Mouse (Mus musculus) right cerebral cortex, postnatal 10 days (tissue): Measurements from ENCODE around the gene 4930432M17Rik.

Experiments used
- DNase-seq, 2 experiments: peaks; one replicate each; pipeline ENCODE4 v3.0.0; 2021; ENCODE audit warnings: low spot score in 2 of 2

The 4930432M17Rik gene

GRCm38 (mm10) chr3:121670462-121670861 is at the start of gene 4930432M17Rik:
4930432M17Rik (plus strand) TSS chr3:121670762.
- no peak for DNase-seq

DNA sequence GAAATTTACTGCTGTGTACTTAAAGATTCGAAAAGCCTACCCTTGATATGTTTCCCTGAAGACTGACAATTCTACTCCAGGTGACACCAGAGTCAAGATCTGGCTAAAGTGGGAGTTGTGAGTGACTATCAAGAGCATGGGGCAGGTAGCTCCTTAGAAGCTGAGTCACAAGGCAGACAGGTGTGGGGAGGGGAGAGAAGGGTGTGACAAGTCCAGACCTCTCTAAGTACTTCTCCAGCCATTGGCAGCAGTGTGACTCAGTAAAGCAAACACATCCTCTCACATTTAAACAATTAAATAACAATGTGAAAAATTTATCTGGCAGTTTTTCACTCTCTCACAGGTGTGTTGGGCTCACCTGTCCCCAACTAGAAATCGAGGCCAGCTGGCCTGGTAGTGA is 44.9 kb upstream of the 4930432M17Rik start:
- DNase-seq, result no peak

DNA sequence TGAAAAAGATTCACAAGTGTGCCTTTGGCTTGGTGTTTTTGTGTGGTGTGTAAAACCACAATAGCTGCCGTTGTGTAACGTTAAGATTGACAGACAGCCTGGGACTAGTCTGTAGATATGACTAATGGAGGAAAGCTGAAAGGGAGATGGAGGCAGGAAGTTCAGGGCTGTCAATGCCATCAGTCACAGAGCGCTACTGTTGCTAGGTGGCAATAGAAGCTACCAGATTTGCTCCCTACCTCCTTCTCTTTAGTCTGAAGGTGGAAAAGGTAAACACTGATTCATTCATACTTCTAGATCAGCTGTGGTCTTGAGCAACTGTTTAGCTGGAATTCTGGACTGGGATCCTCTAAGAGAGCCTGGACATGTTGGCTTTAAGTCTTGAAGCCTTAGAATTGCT is 44.3 kb upstream of the 4930432M17Rik start:
- no peak for DNase-seq

- DNase-seq, result no peak
These were observed 42.3 kb upstream of the 4930432M17Rik start for GRCm38 (mm10) chr3:121628245-121628644.

DNA sequence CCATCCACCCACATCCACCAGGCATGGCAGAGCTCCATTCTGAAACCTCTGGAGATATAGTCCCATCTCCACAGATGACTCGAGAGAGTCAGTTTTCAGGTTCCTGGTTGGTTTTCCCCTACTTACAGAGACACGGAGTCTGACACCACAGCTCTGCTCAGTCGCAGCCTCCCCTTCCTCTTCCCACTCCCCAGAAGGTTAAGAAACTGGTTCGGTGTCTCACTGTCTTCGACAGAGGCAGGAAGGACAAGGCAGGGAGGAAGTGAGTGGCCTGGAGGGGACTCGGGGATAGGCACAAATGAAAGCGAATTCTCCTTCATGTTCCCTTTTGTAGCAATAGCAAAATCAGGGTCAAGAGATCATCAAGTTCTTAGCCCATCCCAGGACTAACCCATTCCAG is 39.9 kb upstream of the 4930432M17Rik start:
- DNase-seq, result no peak

- DNase-seq, result no peak
These were observed 35.6 kb upstream of the 4930432M17Rik start for GRCm38 (mm10) chr3:121634963-121635362.

- peak in 1 of 2 experiments; percentile 41 for DNase-seq
These were observed 35.1 kb upstream of the 4930432M17Rik start for GRCm38 (mm10) chr3:121635505-121635904.

- peak; percentile 90 to 91 for DNase-seq
These were observed 34.2 kb upstream of the 4930432M17Rik start for GRCm38 (mm10) chr3:121636315-121636714.

GRCm38 (mm10) chr3:121636748-121637147 is 33.8 kb upstream of the 4930432M17Rik start:
- DNase-seq, result peak in 1 of 2 experiments; percentile 35

DNA sequence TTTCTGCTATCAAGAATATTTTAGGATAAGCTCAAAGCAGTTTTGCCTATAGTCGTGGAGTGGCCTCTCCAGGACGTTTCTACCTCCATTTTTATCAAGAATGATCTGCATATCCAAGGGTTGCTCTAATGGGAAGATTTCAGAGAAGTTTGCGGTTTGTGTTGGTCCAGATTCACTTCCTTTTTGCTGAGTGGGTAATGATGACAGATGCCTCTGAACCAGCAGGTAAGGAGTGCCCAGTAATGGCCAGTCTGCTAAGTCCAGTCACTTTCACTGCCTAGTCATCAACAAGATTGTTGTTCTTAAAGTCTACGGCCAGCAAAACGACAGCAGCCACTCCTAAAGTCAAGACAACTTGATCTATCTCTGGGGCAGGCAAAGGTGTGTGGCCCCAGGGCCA is 32.8 kb upstream of the 4930432M17Rik start:
- DNase-seq, result no peak

- no peak for DNase-seq
These were observed 32.3 kb upstream of the 4930432M17Rik start for GRCm38 (mm10) chr3:121638241-121638640.

DNA sequence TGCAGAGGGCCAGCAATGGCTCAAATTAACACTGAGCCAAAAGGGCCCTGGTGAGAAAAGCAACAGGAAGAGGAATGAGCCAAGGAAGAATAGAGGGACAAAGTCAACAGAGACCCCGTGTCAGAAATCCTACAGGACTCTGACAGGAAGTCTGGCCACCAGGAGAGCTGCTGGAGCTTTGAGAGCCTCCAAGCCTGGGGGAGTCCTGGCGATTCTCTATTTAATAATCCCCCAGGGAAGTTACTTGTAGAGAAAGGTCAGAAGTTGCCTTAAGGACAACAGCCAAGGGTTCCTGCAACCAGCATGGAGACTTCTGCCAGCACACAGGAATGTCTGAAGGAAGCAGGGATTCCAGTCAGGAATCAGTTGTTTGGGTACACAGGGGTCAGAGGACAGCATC is 30.0 kb upstream of the 4930432M17Rik start:
- no peak for DNase-seq

GRCm38 (mm10) chr3:121643236-121643635 is 27.3 kb upstream of the 4930432M17Rik start:
- DNase-seq, result peak; percentile 61 to 62

DNA sequence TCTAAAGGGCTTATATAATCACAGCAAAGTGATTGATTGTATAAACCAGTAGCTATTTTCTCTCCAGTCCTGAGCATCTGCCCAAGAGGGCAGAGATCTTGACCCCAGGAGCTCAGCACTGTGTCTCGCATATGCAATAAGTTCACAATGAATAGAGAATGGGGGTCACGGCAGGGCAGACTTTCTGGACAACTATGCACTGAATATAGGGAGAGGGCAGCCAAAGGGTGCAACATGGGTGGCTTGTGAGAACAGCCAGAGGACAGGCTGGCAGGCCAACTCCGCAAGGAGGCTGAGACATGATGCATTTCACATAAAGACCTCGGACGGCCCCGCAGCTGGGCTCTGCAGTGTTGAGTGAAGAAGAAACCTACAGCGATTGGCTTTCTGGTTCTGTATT is 25.1 kb upstream of the 4930432M17Rik start:
- no peak for DNase-seq

DNA sequence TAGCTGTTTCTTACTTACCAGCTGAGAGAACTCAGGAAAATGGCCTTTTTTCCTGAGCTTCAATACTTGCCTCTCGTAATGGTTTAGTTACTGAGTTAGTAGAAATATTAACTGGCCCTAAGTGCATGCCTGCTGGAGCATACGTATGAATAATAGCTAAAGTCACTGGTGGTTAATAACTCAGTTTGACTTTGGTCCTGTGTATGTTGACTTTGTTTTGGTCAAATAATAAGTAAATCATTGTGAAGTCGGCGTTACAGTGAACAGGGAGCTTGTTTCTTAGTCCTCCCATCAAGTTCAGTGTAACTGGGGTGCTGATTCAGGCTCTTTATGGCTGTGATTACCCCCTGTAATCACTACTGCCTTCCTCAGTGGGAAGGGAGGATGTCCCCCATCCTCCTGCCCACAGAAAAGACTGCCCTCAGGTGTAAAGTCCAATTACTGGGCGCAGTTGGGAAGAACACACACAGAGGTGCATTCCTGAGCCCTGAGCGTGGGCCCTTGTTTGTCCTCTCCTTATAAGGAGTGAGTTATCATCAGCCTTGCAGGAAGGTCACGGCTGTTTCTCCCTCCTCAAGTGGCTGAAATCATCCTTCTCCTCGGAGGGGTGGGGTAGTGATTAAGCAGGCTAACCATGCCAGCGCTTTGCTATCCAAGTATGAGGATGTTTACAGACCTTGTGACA is 24.1 kb upstream of the 4930432M17Rik start:
- DNase-seq, result no peak

- no peak for DNase-seq
These were observed 22.3 kb upstream of the 4930432M17Rik start for GRCm38 (mm10) chr3:121648238-121648778.

DNA sequence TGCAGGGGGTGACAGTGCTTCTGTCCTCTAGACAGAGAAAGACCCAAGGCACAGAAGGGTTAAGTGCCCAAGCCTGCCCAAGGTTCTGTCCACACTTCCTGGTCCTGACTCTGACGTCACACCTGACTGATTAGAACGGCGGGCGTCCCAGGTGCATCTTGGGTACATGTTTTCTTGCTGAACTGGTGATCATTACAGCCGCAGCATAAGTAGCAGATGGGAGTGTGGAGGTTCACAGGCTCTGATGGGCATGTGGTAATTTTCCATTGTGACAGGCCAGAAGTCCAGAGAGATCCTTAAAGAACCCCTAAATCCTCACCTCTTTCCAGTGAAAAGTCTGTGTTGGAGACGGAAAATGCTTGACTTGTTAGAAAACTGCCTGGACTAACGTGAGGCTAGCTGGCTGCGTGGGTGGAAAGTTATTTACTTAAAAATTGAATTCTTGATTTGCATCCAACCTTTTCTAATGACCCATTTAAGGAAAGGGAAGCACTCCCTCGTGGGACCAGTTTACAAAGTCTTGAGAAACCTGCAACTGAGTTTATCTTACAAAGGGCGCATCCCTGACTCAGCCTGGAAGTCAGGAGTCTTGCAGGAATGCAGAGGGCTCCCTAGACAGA is 20.4 kb upstream of the 4930432M17Rik start:
- DNase-seq, result no peak

DNA sequence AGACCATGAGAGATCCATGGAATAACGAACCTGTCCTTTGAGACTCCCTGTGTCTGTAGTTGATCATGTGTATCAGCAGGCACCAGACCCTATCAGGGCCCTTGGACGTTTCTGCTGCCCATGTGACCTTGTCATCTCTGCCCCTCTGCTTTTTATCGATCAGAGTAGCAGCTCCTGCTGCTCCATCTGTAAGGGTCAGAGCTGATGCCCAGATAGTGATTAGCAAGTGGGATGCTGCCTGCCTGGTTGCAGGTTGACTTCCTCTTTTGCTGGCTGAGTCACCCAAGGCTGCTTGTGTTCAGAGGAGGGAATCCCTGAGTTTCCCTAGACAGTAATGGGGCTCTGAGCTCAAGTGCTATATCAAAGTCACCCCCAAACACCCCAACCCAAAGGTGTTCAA is 18.9 kb upstream of the 4930432M17Rik start:
- no peak for DNase-seq

DNA sequence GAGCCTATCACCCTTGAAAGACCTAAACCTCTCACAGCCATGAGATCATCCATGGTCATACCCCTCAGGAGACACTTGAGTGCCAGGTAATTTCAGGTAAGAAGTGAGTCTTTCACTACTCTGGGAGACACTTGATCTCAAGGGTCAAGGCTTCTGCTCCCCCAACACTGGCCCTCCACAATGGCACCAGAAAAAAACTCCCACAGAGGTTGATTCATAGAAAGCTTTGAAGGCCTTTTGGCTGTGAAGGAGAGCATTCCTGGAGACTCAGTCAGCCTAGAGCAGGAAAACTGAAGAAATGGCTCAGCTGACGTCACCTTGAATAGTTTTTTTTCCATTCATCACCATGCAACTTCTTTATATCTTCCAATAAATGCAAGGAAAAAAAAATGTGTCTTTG is 18.4 kb upstream of the 4930432M17Rik start:
- no peak for DNase-seq

DNA sequence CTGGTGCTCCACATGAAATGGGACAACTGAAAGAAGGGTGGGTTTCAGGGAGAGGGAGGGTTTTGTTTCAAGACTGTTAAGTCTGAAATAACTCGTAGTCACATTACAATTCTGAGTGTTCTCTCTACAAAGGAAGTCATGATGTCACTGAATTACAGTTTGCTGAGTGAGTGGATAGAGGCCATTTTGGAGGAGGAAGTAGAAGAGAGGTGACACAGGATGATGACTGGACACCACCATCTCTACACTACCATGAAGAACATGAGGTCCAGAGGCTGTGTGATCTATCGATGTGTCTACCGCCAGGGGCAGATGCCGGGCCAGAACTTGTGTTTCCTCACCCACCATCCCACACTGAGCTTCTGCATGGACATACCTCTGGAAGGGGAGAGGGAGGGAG is 13.6 kb upstream of the 4930432M17Rik start:
- no peak for DNase-seq

DNA sequence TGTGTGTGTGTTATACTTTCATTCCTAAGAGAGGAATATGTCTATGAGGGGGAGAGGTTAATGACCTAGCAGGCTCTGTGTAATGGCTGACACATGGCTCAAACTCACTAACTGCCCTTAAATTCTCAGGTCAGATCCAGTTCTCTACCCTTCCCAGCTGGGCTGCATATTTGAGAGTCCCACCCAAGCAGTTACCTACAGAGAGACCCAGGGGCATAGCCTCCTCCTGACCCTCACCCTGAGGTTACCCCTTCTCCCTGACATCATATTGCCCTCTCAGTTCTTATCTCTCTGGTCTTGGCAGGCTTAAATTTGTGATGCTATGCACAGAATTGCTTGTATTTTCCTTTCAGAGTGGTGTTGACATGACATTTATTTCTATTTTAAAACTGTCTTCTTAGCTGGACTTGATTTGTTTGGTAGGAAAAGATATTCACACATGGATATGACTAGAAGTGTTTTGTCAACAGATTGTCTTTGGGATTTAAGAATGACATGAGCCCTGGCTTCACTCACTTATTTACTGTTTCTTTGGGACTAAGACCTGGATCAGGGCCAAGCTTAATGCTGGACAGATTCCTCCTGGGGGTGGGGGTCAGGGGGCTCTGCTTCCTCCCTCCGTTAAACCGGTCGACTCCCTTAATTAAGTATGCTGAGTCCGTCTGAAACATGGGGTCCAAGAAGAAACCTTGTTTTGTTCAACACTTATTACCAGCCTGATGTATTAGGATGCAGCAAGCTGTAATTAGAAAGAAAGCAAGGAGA is 7.7 kb upstream of the 4930432M17Rik start:
- DNase-seq, result no peak

DNA sequence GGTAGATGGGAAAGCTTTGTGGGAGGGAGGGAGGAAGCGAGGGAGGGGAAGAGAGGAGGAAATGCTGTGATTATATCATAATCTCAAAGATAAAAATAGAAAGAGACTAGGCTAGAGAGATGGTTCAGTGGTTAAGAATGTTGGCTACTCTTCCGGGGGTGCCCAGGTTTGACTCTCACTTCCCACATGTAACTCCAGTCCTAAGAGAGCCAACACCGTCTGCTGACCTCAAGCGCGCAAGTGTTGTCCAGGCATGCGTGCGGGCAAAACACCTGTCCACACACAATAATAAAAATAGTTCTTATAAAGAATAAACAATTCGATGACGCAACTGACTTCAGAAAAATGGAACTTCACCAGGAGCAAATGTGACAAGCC is 7.1 kb upstream of the 4930432M17Rik start:
- no peak for DNase-seq
